Mouse (Mus musculus) stomach, embryonic 15.5 days (tissue): ENCODE measurements at regions not wholly inside any gene's neighbourhood (a gene's known extent, or its start where the extent isn't known, plus 50 kb on each side); places are given as distances from the start of the nearest gene placed in this dataset.

ENCODE experiments used
- ATAC-seq: fragments of 200-750 bp; cut with Nextera tagmentation; 2 replicates; pipeline ENCODE4 v1.8.0; 2017; ENCODE audit warnings: low read depth, moderate number of reproducible peaks, moderate TSS enrichment; ENCODE audit not compliant: insufficient read depth, low FRiP score
- H3K27ac ChIP-seq: fragments of 300-500 bp; sonication (generic); 2 replicates; pipeline ENCODE4 v1.5.1; 2015; ENCODE audit warnings: mild to moderate bottlenecking, inconsistent platforms
- H3K27me3 ChIP-seq: fragments of 300-500 bp; sonication (generic); replicated peaks from 2 replicates; pipeline ENCODE4 v1.6.1; 2015; ENCODE audit warnings: inconsistent platforms
- H3K36me3 ChIP-seq: fragments of 300-500 bp; sonication (generic); 2 replicates; pipeline ENCODE4 v1.6.1; 2015; ENCODE audit warnings: inconsistent platforms
- H3K4me1 ChIP-seq: fragments of 300-500 bp; sonication (generic); 2 replicates; pipeline ENCODE4 v1.6.1; 2015; ENCODE audit warnings: inconsistent platforms
- H3K4me2 ChIP-seq: fragments of 300-500 bp; sonication (generic); 2 replicates; pipeline ENCODE4 v1.6.1; 2015; ENCODE audit warnings: mild to moderate bottlenecking, inconsistent platforms
- H3K4me3 ChIP-seq: fragments of 300-500 bp; sonication (generic); replicated peaks from 2 replicates; pipeline ENCODE4 v1.5.1; 2015; ENCODE audit warnings: inconsistent platforms
- H3K9ac ChIP-seq: fragments of 300-500 bp; sonication (generic); 2 replicates; pipeline ENCODE4 v1.6.1; 2015; ENCODE audit warnings: inconsistent platforms
- H3K9me3 ChIP-seq: fragments of 300-500 bp; sonication (generic); 2 replicates; pipeline ENCODE4 v1.6.1; 2016; ENCODE audit warnings: inconsistent platforms
- WGBS: fragments of 180-500 bp; shearing (Covaris S2); methylation state at CpG from one replicate; pipeline ENCODE4 v1.1.7; 2015; 5-methylcytosine and 5-hydroxymethylcytosine counted together

DNA sequence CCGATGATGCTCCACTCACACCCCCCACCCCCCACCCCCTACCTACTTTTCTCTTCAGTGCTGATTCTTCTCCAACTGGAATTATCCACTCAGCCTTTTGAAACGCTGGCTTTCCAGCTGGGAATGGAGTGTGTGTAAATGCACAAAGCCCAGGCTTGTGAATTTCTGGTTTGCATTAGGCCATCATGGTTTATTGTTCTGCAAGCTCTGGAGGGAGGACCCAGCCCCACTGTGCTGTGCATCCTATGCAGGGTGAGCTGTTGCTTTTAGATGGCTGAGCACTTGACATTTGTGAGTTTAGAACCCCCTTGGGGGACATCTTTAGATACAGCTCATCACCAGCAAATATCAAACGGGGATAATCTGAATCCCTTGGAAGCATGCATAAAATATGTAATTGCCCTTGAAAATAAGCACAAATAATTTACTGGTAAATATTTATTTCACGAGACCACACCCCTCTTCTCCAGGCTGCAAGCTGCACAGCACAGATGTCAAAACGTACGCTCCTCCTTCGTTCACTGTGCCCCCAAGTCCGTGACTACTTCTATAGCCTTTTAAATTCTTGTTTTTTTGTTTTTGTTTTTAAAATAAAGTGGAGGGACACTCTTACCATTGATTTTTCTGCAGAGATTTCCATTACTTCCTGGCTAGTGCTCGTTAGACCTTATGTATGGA lies 148.2 kb downstream of the Qpct start:
- no peak overlapping the region for H3K27ac ChIP-seq
- WGBS: 69% methylated on average over 9 of the region's 9 CpGs

DNA sequence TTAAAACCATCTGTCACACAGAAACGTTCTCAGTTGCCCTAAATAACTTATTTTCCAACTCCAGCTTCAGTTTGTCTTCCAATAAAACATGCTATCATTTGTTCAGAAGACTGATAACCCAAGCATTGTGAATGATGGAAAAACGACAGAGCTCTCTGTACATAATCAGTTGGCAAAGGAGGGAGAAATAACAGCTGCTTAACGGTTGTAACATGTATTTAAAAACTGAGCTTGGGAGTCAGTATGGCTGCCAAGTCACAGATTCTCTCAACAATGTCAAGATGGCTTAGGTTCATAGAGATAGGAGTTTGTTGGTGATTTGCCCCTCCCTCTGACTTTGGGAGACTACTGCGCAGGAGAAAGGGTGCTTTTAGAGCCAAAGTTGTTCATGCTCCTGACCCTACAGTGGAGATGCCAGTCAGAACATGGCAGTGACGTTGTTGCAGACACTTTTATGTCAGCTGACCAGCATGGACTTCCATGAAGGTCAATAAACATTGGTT lies 140.2 kb downstream of the Qpct start:
- Histone ChIP-seq H3K9me3 (no peaks in the 10 kb centered on the region), H3K27ac (no peak overlapping the region), H3K27me3 (no peaks in the 10 kb centered on the region), H3K4me2 (no peak overlapping the region), H3K4me1 (no peaks in the 10 kb centered on the region), H3K9ac (no peak overlapping the region), H3K36me3 (no peaks in the 10 kb centered on the region), H3K4me3 (no peak overlapping the region)
- WGBS: 65% methylated on average over 5 of the region's 5 CpGs
- ATAC-seq: no peak

More for the DNA sequence above, 148.2 kb downstream of the Qpct start:
- Histone ChIP-seq H3K4me1 (no peaks in the 10 kb centered on the region), H3K4me2 (no peak overlapping the region), H3K27me3 (no peaks in the 10 kb centered on the region), H3K9ac (no peak overlapping the region), H3K9me3 (no peaks in the 10 kb centered on the region), H3K4me3 (no peak overlapping the region), H3K36me3 (no peaks in the 10 kb centered on the region)
- ATAC-seq: no peak

DNA sequence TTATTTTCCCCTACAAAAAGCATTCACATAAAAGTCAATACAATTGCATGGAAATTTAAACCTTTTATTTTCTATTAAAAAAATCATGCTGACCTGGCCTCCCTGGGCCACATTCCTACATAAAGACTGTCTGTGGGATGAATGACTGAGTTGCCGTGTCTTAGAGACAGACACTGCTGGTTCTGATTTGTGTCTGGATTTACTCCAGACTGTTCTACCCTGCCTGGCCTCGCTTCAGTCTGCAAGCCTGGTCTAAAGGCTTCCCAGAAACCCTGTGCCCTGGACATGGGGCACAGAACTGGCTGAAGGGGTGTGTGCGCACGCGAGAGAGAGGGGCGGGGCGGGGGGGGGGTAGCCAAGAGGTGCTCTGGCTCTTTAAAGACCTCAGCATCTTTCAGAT lies 136.6 kb downstream of the Qpct start:
- H3K27me3 ChIP-seq: no peaks in the 10 kb centered on the region
- H3K9me3 ChIP-seq: no peaks in the 10 kb centered on the region
- H3K36me3 ChIP-seq: no peaks in the 10 kb centered on the region
- no peak overlapping the region for H3K9ac ChIP-seq
- H3K27ac ChIP-seq: no peak overlapping the region
- no peak overlapping the region for H3K4me2 ChIP-seq
- ATAC-seq: no peak
- H3K4me1 ChIP-seq: no peaks in the 10 kb centered on the region
- 83% methylated on average over 7 of the region's 7 CpGs for WGBS
- no peak overlapping the region for H3K4me3 ChIP-seq

DNA sequence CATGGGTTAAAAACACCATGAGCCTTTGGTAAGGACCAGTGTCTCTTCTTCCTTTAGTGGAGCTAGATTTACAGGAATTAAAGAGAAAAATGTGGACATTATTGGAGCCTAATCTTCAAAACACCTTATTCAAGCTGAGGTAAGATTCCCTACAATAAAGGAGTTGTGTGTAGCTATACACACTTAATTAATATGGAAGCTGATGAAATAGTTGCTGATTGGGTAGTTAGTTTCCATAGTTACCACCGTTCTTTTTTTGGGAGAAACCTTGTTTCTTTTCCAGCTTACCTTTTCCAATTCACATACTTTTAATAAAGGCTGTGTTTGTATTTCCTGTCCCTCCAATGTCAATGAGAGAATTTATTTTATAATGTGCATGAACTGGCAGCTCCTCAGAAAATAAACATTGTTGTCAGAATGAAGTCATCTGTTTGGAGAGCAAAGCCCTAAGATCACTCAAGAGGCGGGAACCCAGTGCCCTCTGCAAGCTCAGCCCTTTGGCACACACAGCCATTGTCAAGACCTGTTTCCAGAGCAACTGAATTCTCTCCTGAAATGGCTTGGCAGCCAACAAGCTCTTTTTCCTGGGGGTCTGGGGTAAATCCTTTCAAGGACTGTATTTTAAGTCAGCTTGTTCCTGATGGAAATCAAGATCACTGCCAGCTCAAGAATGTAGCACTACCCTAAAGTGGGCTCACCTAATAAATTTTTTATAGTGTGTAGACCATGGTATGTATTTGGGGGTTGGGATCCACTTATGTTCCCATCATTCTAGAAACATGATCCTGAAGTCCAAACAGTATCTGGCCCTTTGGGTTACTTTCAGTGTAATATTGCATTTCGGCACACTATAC lies 128.8 kb downstream of the Qpct start:
- WGBS: 52% methylated on average over 3 of the region's 3 CpGs
- Histone ChIP-seq H3K4me2 (no peak overlapping the region), H3K9ac (no peak overlapping the region), H3K36me3 (no peaks in the 10 kb centered on the region), H3K4me3 (no peak overlapping the region), H3K4me1 (no peaks in the 10 kb centered on the region), H3K27me3 (no peaks in the 10 kb centered on the region), H3K9me3 (no peaks in the 10 kb centered on the region), H3K27ac (no peak overlapping the region)
- ATAC-seq: peak; percentile 66; the same call in 1 of the 2 replicates

DNA sequence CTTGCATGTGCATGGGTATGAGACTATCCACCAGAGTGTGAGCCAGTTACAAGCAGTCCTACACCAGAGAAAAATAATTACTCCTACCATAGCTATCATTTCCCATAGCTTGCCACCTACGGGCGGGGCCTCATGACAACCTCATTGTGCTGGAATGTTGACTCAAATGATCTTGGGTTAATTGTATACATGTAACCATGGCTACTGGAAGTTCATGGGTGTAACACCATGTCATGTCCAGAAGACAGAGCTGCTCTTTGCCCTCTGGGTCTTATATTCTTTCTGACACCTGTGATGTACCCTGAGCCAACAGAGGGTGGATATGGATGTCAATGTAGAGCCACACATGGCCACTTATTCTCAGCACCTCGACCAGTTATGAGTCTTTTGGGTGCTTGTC lies 125.6 kb downstream of the Qpct start:
- H3K27me3 ChIP-seq: no peaks in the 10 kb centered on the region
- H3K4me2 ChIP-seq: no peak overlapping the region
- H3K9ac ChIP-seq: no peak overlapping the region
- no peak overlapping the region for H3K4me3 ChIP-seq
- H3K9me3 ChIP-seq: no peaks in the 10 kb centered on the region
- no peaks in the 10 kb centered on the region for H3K36me3 ChIP-seq
- ATAC-seq: peak; percentile 25; the same call in 1 of the 2 replicates
- no peak overlapping the region for H3K27ac ChIP-seq
- 70% methylated on average over 3 of the region's 3 CpGs for WGBS
- no peaks in the 10 kb centered on the region for H3K4me1 ChIP-seq

DNA sequence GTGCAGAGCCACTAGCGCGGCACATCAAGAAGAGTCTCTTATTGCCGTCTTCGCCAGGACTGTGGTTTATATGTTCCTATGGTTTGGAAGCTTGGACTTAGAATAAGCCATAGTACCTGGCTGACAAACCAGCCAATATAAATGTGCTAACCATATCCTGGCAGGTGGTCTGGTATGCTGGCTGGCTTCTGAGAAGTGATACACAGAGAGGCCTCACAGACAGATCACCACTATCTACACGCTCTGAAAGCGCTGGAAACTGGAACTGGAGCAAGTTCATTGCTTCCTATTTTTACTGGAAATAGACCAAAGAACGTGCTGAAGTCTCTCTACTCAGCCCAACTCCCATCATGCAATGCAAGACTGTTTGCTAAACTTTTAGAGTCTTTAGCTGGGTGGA lies 124.7 kb downstream of the Qpct start:
- no peaks in the 10 kb centered on the region for H3K27me3 ChIP-seq
- WGBS: 75% methylated on average over 7 of the region's 7 CpGs
- ATAC-seq: no peak
- H3K9ac ChIP-seq: no peak overlapping the region
- no peak overlapping the region for H3K4me2 ChIP-seq
- no peaks in the 10 kb centered on the region for H3K4me1 ChIP-seq
- no peaks in the 10 kb centered on the region for H3K9me3 ChIP-seq
- H3K4me3 ChIP-seq: no peak overlapping the region
- no peak overlapping the region for H3K27ac ChIP-seq
- H3K36me3 ChIP-seq: no peaks in the 10 kb centered on the region

DNA sequence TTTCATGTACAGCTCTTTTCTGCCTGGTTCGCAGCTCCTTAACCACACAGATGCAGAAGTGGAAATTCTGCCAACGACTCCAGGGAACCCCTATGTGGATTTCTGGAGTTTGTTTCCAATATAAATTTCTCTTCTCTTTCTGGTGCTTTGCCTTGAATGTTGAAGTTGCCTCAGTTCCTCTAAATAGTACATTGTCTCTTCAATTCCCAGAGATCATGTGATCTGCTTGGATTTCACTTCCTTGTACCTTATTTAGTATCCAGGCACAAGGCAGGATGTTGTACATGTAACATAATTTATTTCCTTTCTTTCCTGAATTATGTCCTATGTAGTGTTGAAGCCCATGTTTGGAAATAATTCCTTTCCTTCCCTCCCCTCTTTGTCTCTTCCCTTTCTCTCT lies 123.7 kb downstream of the Qpct start:
- Histone ChIP-seq H3K36me3 (no peaks in the 10 kb centered on the region), H3K9me3 (no peaks in the 10 kb centered on the region), H3K4me2 (no peak overlapping the region), H3K4me3 (no peak overlapping the region), H3K9ac (no peak overlapping the region), H3K27me3 (no peaks in the 10 kb centered on the region), H3K27ac (no peak overlapping the region), H3K4me1 (no peaks in the 10 kb centered on the region)
- WGBS: 62% methylated on average over 2 of the region's 2 CpGs
- ATAC-seq: no peak

DNA sequence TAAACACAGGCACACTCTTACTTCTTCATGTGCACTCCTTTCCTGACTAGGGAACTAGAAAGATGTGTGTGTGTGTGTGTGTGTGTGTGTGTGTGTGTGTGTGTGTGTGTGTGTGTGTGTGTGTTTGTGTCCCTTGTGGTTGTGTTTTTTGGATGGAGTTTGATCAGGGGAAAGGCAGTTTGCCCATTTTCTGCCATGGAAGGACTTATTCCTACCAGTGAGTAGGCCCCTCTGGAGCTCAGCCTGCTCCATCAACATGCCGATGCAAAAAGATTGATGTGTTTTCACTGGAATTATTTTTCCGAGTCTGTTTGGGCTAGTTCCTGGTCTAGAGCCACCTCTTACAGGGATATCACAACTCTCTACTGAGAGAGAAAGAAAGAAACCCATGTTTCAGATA lies 120.6 kb downstream of the Qpct start:
- H3K9me3 ChIP-seq: no peaks in the 10 kb centered on the region
- ATAC-seq: no peak
- H3K27ac ChIP-seq: no peak overlapping the region
- no peak overlapping the region for H3K4me2 ChIP-seq
- WGBS: 28% methylated on average over 2 of the region's 2 CpGs
- no peaks in the 10 kb centered on the region for H3K4me1 ChIP-seq
- no peaks in the 10 kb centered on the region for H3K36me3 ChIP-seq
- H3K27me3 ChIP-seq: no peaks in the 10 kb centered on the region
- H3K9ac ChIP-seq: no peak overlapping the region
- no peak overlapping the region for H3K4me3 ChIP-seq

DNA sequence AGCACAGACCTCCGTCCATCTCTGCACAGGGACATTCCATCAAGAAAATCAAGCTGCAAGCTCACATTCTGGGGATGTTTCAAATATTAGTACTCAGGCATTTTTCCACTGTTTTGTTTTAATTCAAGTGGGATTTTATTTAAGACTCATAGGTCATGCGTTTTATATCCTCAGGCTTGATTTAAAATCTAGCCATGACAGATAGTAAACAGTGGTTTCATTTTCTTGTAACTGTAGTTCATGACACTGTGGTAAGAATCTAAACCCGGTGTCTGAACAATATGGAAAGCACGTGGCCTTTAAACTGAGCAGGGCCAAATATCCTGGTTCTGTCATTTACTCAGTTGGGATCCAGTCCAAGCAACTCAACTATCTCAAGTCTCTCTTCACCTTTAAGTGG lies 119.0 kb downstream of the Qpct start:
- no peaks in the 10 kb centered on the region for H3K4me1 ChIP-seq
- H3K4me3 ChIP-seq: no peak overlapping the region
- no peaks in the 10 kb centered on the region for H3K9me3 ChIP-seq
- H3K27me3 ChIP-seq: no peaks in the 10 kb centered on the region
- no peak for ATAC-seq
- WGBS: 55% methylated on average over 4 of the region's 4 CpGs
- H3K4me2 ChIP-seq: no peak overlapping the region
- H3K27ac ChIP-seq: no peak overlapping the region
- H3K9ac ChIP-seq: no peak overlapping the region
- H3K36me3 ChIP-seq: no peaks in the 10 kb centered on the region

DNA sequence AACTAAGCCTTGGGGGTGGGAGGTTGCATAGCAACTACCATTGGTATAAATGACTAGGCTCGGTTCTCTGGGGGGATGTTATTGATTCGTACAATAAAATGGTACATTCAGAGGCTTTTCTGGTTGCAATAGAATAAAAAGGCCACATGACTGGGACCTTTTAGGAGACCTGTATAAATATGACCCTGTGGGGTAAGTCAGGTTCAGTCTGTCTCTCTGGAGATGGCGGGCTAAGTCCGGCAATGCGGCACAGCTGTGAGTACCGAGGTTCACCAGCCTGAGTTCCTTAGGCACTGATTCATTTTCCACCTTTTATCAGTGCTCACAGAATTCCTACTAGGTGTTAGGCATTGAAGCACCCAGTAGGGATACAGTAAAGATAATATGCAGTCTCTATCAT lies 115.5 kb downstream of the Qpct start:
- H3K4me3 ChIP-seq: no peak overlapping the region
- no peaks in the 10 kb centered on the region for H3K9me3 ChIP-seq
- no peak overlapping the region for H3K9ac ChIP-seq
- 80% methylated on average over 6 of the region's 6 CpGs for WGBS
- H3K36me3 ChIP-seq: no peaks in the 10 kb centered on the region
- H3K4me1 ChIP-seq: no peaks in the 10 kb centered on the region
- no peak overlapping the region for H3K4me2 ChIP-seq
- ATAC-seq: no peak
- H3K27me3 ChIP-seq: no peaks in the 10 kb centered on the region
- no peak overlapping the region for H3K27ac ChIP-seq

DNA sequence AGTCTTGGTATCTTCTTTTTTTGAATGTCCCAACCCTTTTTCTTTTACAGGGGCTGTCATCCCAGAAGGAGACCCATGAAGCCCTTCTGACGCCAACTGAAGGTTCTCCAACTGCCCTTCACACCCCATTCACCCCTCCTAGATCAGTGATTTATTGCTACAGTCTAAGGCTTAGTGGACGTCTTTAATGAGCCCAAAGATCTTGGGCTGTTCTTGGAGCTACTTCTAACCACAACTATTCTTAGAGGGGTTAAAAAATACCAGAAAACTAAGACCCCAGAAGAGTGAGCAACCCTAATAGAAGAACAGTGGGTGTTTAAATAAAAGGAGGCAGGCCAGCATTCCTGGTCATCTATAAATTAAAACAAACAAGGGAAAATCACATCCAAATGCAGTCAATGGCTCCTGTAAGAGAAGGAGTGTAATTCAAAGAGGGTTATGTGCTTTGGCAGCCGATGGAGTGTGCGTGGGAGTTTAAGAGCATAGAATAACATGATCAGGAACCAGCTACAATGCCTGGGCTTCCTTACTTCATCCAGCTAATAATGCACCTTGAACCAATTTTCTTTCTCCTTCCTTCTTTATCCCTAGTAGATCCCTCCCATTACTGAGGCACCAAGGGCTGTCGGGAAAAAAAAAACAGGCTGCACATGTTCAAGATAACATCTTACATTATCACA lies 113.3 kb downstream of the Qpct start:
- WGBS: 59% methylated on average over 5 of the region's 5 CpGs
- no peak for ATAC-seq
- no peak overlapping the region for H3K27ac ChIP-seq
- no peak overlapping the region for H3K4me2 ChIP-seq
- no peak overlapping the region for H3K4me3 ChIP-seq
- H3K36me3 ChIP-seq: no peaks in the 10 kb centered on the region
- no peaks in the 10 kb centered on the region for H3K27me3 ChIP-seq
- no peaks in the 10 kb centered on the region for H3K9me3 ChIP-seq
- no peak overlapping the region for H3K9ac ChIP-seq
- H3K4me1 ChIP-seq: no peaks in the 10 kb centered on the region

DNA sequence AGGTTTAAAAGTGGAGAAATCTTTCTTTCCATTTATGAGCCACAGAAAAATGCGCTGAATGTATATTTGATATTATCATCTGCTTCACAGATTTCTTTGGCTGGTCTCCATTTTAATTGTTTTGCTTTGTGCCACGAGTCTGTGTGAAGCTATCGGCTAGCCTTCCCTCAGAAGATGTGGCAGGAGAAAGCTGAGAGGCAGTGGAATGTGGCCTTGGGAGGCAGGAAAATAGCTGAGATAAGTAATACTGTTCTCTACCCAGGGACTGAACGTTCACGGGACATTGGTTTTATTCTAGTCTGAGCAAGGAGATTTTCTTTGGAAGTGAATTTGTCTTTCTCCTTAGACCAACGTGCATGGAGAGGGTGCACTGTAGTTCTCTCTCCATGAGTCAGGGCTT lies 112.3 kb downstream of the Qpct start:
- 56% methylated on average over 6 of the region's 6 CpGs for WGBS
- Histone ChIP-seq H3K9ac (no peak overlapping the region), H3K4me1 (no peaks in the 10 kb centered on the region), H3K36me3 (no peaks in the 10 kb centered on the region), H3K27ac (no peak overlapping the region), H3K27me3 (no peaks in the 10 kb centered on the region), H3K9me3 (no peaks in the 10 kb centered on the region), H3K4me3 (no peak overlapping the region), H3K4me2 (no peak overlapping the region)
- ATAC-seq: no peak
